Mouse (Mus musculus): ENCODE data around the gene Rab30. TPM values are rescaled to one million over a fixed set of nuclear protein-coding genes. Genes with fewer than 3 reads are reported as not detected.
"Not testable (repeated sequence)": the region's sequence is repeated elsewhere in the genome, so short reads cannot be mapped to it uniquely, and the experiment has no call there.

Rab30 gene
- total RNA-seq (2021), result 10 to 100 TPM; 40.4 to 41.8 TPM

DNA sequence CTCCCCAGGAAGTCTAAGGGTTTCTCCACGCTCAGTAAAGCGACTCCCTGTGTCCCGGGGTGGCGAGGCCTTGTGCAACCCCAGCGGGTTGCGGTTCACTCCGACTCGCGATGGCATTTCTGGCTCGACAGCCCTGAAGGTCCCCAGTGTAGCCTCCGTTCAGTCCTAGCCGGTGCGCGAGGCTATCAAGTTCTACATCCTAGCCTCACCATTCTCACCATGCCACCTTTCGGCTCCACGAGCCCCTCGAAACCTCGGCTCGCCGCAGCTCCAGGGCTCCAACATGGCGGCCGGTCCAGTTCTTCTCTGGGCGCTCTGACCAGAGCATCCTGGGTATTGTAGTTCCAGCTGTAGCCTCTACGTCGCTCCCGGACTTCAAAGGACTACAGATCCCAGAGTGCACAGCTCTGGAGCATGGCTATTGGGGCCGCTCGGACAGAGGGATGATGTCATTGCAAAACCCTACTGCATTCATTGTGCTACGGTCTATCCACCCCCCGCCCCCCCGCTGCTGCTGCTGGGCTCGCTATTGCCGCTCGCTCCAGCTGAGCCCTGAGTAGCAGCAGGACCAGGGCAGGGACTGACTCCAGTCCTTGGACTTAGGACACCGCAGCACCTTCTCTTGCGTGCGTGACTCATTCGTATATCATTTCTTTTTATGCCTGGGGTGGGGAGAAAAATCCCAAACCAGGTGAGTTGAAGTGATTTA is at the start of gene Rab30:
TSS of gene Rab30 (plus strand) at position 452 of the 709 bp plus-strand sequence.
- intact Hi-C loops (cut with DNase I), result loop anchor here (1.0 to 10.0 kb wide), 5 partner anchors 35 to 181 kb away; partner anchors contain the start of genes Ccdc90b, Ddias, Pcf11 and Prcp
- peak; percentile 94 to 99 for DNase-seq (ENCODE audit: low spot score in 2 of 2)

- DNase-seq (ENCODE audit: low spot score in 2 of 2), result no peak
- intact Hi-C loops (cut with DNase I), result no loop called here
Measured at GRCm38 (mm10) chr7:92696395-92696794, 45.0 kb upstream of the Rab30 start.

- intact Hi-C loops (cut with DNase I), result no loop called here
Measured at GRCm38 (mm10) chr7:92698770-92699169, 42.6 kb upstream of the Rab30 start.

GRCm38 (mm10) chr7:92703661-92704060 is 37.7 kb upstream of the Rab30 start:
- intact Hi-C loops (cut with DNase I), result no loop called here
- no peak for DNase-seq (ENCODE audit: low spot score in 2 of 2)

More at GRCm38 (mm10) chr7:92698770-92699169, 42.6 kb upstream of the Rab30 start:
- DNase-seq (ENCODE audit: low spot score in 2 of 2), result no peak

DNA sequence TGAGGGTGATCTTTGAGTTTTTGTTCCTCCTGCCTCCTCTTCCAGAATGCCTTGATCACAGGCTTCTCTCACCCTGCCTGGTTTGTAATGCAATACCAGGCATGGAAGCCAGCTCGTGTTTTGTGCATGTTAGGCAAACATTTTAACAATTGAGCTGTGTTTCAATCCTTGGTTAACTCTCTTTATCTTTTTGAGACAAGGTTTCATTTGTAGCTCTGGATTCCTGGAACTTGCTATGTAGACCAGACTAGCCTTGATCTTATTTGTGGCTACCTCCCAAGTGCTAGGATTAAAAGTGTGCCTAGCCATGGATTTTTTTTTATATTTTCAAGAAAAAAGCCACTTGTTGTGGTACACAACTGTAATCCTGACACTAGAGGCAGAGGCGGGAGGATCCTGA is 35.9 kb upstream of the Rab30 start:
- no peak for DNase-seq (ENCODE audit: low spot score in 2 of 2)
- intact Hi-C loops (cut with DNase I), result no loop called here

DNA sequence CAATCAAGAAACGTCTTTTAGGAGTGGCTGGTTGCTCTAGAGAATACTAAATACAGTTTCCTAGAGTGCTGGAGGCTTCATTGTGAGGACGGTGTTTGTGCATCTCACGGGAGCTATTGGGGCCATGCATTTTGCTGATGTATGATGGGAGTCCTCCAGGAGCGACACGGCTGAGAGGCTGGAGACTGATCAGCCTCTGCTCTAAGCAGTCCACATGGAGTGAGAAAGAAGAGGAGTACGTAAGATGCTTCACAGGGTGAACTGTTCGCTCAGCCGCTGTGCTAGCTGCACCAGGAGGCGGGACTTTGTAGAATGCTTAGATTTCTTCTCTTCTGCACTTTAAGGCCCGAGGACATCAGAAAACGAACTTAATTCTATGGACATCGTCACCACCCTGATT is 34.7 kb upstream of the Rab30 start:
- peak in 1 of 2 experiments; percentile 32 for DNase-seq (ENCODE audit: low spot score in 2 of 2)
- intact Hi-C loops (cut with DNase I), result no loop called here

- intact Hi-C loops (cut with DNase I), result no loop called here
Measured at GRCm38 (mm10) chr7:92709573-92709972, 31.8 kb upstream of the Rab30 start.

GRCm38 (mm10) chr7:92711593-92711992 is 29.8 kb upstream of the Rab30 start:
- DNase-seq (ENCODE audit: low spot score in 2 of 2), result no peak
- intact Hi-C loops (cut with DNase I), result no loop called here

More at GRCm38 (mm10) chr7:92709573-92709972, 31.8 kb upstream of the Rab30 start:
- DNase-seq (ENCODE audit: low spot score in 2 of 2), result no peak

- intact Hi-C loops (cut with DNase I), result no loop called here
- no peak for DNase-seq (ENCODE audit: low spot score in 2 of 2)
Measured at GRCm38 (mm10) chr7:92715055-92715454, 26.3 kb upstream of the Rab30 start.

DNA sequence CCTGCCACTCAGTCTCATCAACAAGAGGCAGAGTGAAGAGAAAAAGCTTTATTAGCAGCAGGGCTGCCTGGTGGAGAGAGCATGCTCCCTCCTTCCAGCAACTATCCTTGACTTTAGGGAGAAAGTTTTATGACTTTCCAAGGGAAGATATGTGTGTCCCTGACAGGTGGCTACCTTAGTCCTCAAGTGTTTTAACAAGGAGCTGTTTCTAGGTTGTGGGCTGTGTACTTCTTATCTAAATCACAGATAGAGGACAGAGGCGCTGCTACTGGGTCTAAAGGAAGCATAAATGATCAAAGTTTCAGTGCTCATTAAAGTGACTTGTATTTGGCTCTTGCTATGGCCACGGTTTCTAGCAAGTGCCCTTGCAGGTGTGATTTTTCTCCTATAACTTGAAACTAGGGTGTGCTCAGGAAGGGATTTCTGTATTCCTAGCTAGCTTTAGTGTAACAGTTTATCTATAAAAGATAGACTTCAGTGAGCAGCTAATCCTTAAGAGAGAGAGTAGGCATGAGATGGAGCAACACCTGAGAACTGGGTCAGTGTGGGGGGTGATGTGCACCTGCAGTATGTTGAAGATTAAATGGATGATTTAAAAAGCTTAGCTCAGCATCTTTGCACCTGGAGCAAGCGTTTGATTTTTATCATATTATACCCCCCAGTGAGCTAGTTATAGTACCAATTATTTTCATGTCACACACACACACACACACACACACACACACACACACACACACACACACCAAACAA is 21.1 kb upstream of the Rab30 start:
- intact Hi-C loops (cut with DNase I), result loop anchor here (5.0 kb wide), 1 partner anchor 48 kb away; no protein-coding TSS in a partner anchor
- DNase-seq (ENCODE audit: low spot score in 2 of 2), result no peak

- DNase-seq (ENCODE audit: low spot score in 2 of 2), result no peak
- intact Hi-C loops (cut with DNase I), result loop anchor here (5.0 kb wide), 1 partner anchor 51 kb away; no protein-coding TSS in a partner anchor
Measured at GRCm38 (mm10) chr7:92723750-92724149, 17.7 kb upstream of the Rab30 start.

DNA sequence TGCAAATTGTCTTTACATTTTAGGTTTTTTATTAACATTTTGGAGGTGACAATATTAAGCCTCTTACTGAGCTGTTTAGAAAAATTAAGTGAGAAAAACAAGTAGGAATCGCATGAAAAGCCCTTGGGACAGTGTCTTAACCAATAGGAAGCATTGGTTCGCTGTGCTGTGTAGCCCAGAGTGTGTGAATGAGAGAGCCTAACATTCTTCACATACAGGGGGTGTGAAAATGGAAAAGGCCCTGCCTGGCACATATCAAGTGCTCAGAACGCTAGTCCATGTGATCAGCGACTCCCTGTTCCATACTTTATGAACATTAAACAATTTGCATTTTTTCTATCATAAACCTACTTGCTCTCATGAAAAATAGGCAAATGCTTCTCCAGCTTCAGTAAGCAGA is 17.1 kb upstream of the Rab30 start:
- no peak for DNase-seq (ENCODE audit: low spot score in 2 of 2)
- intact Hi-C loops (cut with DNase I), result loop anchor here (5.0 kb wide), 1 partner anchor 52 kb away; no protein-coding TSS in a partner anchor

DNA sequence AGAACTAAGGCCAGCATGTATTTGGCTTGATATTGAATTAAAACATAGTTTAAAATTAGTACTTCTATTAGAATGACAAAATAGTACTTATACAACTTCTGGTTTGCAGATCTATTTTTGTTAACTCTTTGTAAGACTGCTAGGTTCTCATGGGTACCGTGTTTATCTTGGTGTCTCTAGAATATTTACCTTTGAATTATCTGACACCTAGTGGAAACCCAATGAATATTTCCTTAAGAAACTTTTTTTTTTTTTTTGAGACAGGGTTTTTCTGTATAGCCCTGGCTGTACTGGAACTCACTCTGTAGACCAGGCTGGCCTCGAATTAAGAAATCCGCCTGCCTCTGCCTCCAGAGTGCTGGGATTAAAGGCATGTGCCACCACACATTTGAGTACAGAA is 11.8 kb upstream of the Rab30 start:
- intact Hi-C loops (cut with DNase I); DNase-seq (ENCODE audit: low spot score in 2 of 2): not testable (repeated sequence)

- no peak for DNase-seq (ENCODE audit: low spot score in 2 of 2)
- intact Hi-C loops (cut with DNase I), result loop anchor here (5.0 kb wide), 1 partner anchor 83 kb away; no protein-coding TSS in a partner anchor
Measured at GRCm38 (mm10) chr7:92730465-92730864, 10.9 kb upstream of the Rab30 start.

GRCm38 (mm10) chr7:92730959-92731358 is 10.4 kb upstream of the Rab30 start:
- intact Hi-C loops (cut with DNase I), result loop anchor here (5.0 kb wide), 1 partner anchor 84 kb away; no protein-coding TSS in a partner anchor

GRCm38 (mm10) chr7:92732136-92732535 is 9.3 kb upstream of the Rab30 start:
- intact Hi-C loops (cut with DNase I), result loop anchor here (5.0 kb wide), 1 partner anchor 85 kb away; no protein-coding TSS in a partner anchor

More at GRCm38 (mm10) chr7:92730959-92731358, 10.4 kb upstream of the Rab30 start:
- peak in 1 of 2 experiments; percentile 18 for DNase-seq (ENCODE audit: low spot score in 2 of 2)

GRCm38 (mm10) chr7:92737560-92737959 is 3.8 kb upstream of the Rab30 start:
- intact Hi-C loops (cut with DNase I), result no loop called here
- DNase-seq (ENCODE audit: low spot score in 2 of 2), result no peak

More at GRCm38 (mm10) chr7:92732136-92732535, 9.3 kb upstream of the Rab30 start:
- no peak for DNase-seq (ENCODE audit: low spot score in 2 of 2)

DNA sequence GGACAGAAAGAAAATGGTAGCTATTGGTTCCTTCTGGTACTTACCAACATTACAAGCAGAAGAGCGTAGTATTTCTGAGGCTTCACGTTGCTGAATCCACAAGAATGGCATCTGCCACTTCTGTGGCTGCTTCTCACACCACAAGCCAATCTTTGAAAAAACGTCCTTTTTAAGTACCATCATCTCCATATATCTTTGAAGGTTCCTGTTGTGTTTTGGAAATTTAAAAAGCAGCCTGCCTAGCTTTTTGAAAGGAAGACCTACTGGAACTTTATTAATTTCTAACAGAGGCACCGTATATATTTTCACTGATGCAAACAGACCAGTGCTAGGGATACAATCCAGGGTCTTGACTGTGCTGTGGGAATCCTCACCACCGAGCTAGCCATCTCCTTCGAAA is 1.4 kb upstream of the Rab30 start:
- DNase-seq (ENCODE audit: low spot score in 2 of 2), result no peak
- intact Hi-C loops (cut with DNase I), result loop anchor here (2.0 to 10.0 kb wide), 4 partner anchors 37 to 179 kb away; partner anchors contain the start of genes Ccdc90b, Ddias and Prcp

GRCm38 (mm10) chr7:92740411-92741115 is 840 bp upstream of the Rab30 start:
- intact Hi-C loops (cut with DNase I), result loop anchor here (1.0 to 10.0 kb wide), 5 partner anchors 36 to 180 kb away; partner anchors contain the start of genes Ccdc90b, Ddias, Pcf11 and Prcp
- DNase-seq (ENCODE audit: low spot score in 2 of 2), result no peak

Measured in left cerebral cortex, postnatal 25 days (tissue).